Mouse (Mus musculus) mammary gland, adult 2 months (tissue): ENCODE data around the gene Fbxl22. TPM values are rescaled to one million over a fixed set of nuclear protein-coding genes. Genes with fewer than 3 reads are reported as not detected.

ENCODE experiments used
- polyA plus RNA-seq: library from polyadenylated mRNA; depleted of rRNA; stranded (reverse); fragments of >200 nt; gene quantifications from 2 replicates; pipeline ENCODE4 v1.2.3, GENCODE M21; 2012; ENCODE audit warnings: low replicate concordance; rRNA removed

Fbxl22 gene
- polyA plus RNA-seq: 2.7 and 4.1 TPM in 2 replicates

GRCm38 (mm10) chr9:66514256-66514770, at the start of gene Fbxl22:
Fbxl22 (minus strand) TSS chr9:66514593.

Other genes starting within 250 kb of the Fbxl22 start
- gene Herc1, start 164.1 kb downstream of the Fbxl22 start, polyA plus RNA-seq: 11.3 and 15.7 TPM in 2 replicates
- 18.6 and 20.4 TPM in 2 replicates for gene Usp3, start 78.5 kb upstream of the Fbxl22 start, polyA plus RNA-seq
- gene Car12, start 199.1 kb upstream of the Fbxl22 start, polyA plus RNA-seq: 2.0 and 3.5 TPM in 2 replicates